Mouse (Mus musculus) E14TG2a.4 (cell line): ENCODE data around the gene Mprip.

Source experiments
- CTCF ChIP-seq: conservative IDR thresholded peaks from 2 replicates; pipeline ENCODE4 v1.5.1; 2014; ENCODE audit warnings: low read length
- NANOG ChIP-seq: IDR thresholded peaks from 2 replicates; pipeline ENCODE4 v1.6.1; 2014; ENCODE audit warnings: borderline replicate concordance, low read length, mixed read lengths
- POU5F1 ChIP-seq: IDR thresholded peaks from 2 replicates; pipeline ENCODE4 v1.6.1; 2014; ENCODE audit warnings: low read length, borderline replicate concordance

GRCm38 (mm10) chr11:59739996-59740395, 78.9 kb downstream of the Mprip start:
- no peak for TF ChIP-seq CTCF
- TF ChIP-seq POU5F1 = no peak
- TF ChIP-seq NANOG = no peak
